Mouse (Mus musculus) forebrain, embryonic 15.5 days (tissue): ENCODE measurements around the gene Srprb. TPM values are rescaled to one million over a fixed set of nuclear protein-coding genes. Genes with fewer than 3 reads are reported as not detected.
"Not testable (repeated sequence)": the region's sequence is repeated elsewhere in the genome, so short reads cannot be mapped to it uniquely, and the experiment has no call there.

Source experiments
- ATAC-seq: fragments of 200-750 bp; cut with Nextera tagmentation; replicated peaks from 2 replicates; pipeline ENCODE4 v1.8.0; 2017; ENCODE audit warnings: mild to moderate bottlenecking, moderate TSS enrichment, moderate library complexity
- H3K27ac ChIP-seq: fragments of 300-500 bp; sonication (generic); replicated peaks from 2 replicates; pipeline ENCODE4 v1.5.1; 2015; ENCODE audit warnings: mild to moderate bottlenecking, inconsistent platforms
- H3K27me3 ChIP-seq: fragments of 300-500 bp; sonication (generic); 2 replicates; pipeline ENCODE4 v1.6.1; 2015; ENCODE audit warnings: inconsistent platforms
- H3K36me3 ChIP-seq: fragments of 300-500 bp; sonication (generic); 2 replicates; pipeline ENCODE4 v1.6.1; 2015; ENCODE audit warnings: mild to moderate bottlenecking, inconsistent platforms
- H3K4me1 ChIP-seq: fragments of 300-500 bp; sonication (generic); 2 replicates; pipeline ENCODE4 v1.6.1; 2015; ENCODE audit warnings: inconsistent platforms
- H3K4me2 ChIP-seq: fragments of 300-500 bp; sonication (generic); replicated peaks from 2 replicates; pipeline ENCODE4 v1.6.1; 2015; ENCODE audit warnings: mild to moderate bottlenecking, inconsistent platforms
- H3K4me3 ChIP-seq: fragments of 300-500 bp; sonication (generic); 2 replicates; pipeline ENCODE4 v1.5.1; 2015; ENCODE audit warnings: mild to moderate bottlenecking, inconsistent platforms
- H3K9ac ChIP-seq: fragments of 300-500 bp; sonication (generic); replicated peaks from 2 replicates; pipeline ENCODE4 v1.6.1; 2015; ENCODE audit warnings: mild to moderate bottlenecking, inconsistent platforms
- H3K9me3 ChIP-seq: fragments of 300-500 bp; sonication (generic); 2 replicates; pipeline ENCODE4 v1.6.1; 2016; ENCODE audit warnings: inconsistent platforms
- WGBS: fragments of 180-500 bp; shearing (Covaris S2); methylation state at CpG from one replicate; pipeline ENCODE4 v1.1.7; 2015; ENCODE audit warnings: mixed read lengths; 5-methylcytosine and 5-hydroxymethylcytosine counted together
- polyA plus RNA-seq: library from polyadenylated mRNA; unstranded; fragments of >200 nt; fragmentation: Nextera tagmentation; extraction: Ambion mirVana; gene quantifications from 2 replicates; pipeline ENCODE4 v1.2.1, GENCODE M21; 2015

Srprb gene
- polyA plus RNA-seq, 1 experiment from 2014 or later: 48.8 TPM

DNA sequence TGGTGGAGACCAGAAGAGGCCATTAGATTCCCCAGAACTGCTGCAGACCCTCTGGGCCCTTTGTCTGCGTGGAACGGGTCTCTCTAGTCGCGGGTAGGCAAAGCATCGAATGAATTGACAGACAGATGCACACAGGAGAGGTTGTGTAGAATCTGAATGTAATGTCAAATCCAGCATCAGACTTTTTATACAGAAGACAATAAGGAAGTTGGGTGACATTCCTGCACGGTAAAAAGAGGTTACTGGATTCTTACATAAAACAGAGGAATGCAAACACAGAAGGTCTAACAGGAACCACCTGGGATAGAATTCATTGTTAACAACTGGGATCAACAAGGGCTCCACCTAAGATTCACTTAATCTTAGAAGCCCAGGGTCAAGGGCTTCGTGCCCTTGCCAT lies 46.8 kb downstream of the Srprb start:
- 86% methylated on average over 7 of the region's 7 CpGs for WGBS
- not testable (repeated sequence) for H3K9ac ChIP-seq, H3K36me3 ChIP-seq, H3K4me1 ChIP-seq, H3K4me2 ChIP-seq, ATAC-seq, H3K27ac ChIP-seq, H3K4me3 ChIP-seq, H3K9me3 ChIP-seq, H3K27me3 ChIP-seq

DNA sequence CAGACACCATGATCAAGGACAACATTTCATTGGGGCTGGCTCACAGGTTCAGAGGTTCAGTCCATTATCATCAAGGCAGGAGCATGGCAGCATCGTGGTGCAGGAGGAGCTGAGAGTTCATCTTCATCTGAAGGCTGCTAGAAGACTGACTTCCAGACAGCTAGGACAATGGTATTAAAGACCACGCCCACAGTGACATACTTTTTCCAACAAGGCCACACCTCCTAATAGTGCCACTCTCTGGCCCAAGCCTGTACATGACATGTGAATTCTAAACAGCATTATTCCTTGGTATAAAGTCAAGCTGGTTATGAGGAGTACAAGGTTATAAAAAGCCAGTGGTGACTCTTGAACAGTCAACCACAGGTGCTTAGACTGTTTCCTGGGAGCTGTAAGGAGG lies 47.4 kb downstream of the Srprb start:
- H3K9ac ChIP-seq: no peak overlapping the region
- no peak for ATAC-seq
- H3K36me3 ChIP-seq: 0 out of 2 replicates have a peak, but pooled peaks cover 3% of the 10 kb centered on the region
- no peaks in the 10 kb centered on the region for H3K27me3 ChIP-seq
- H3K4me2 ChIP-seq: no peak overlapping the region
- no peak overlapping the region for H3K4me3 ChIP-seq
- no peaks in the 10 kb centered on the region for H3K9me3 ChIP-seq
- 89% methylated on average over 2 of the region's 2 CpGs for WGBS
- no peak overlapping the region for H3K27ac ChIP-seq
- H3K4me1 ChIP-seq: peaks cover 8% of the 10 kb centered on the region

DNA sequence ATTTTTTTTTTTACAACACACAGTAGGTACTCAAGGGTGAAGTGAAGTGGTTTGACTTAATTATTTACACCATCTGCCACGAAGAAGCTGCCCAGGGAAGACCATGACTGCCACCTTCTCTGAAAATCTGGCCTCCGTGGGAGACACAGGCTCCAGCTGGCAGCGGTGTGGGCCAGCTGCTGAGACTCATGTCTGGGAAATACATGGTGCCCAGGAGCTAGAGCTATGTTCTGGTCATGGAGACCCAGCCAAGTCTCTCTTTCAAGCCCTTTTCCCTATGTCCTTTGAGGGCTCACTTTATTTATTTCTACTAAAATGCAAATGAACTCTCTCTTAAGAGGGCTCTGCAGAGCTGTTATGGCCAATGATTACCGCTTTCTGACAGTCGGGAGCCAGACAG lies 48.7 kb downstream of the Srprb start:
- H3K27ac ChIP-seq: peak overlapping the region; percentile 41
- peak; percentile 55 for ATAC-seq
- 0 out of 2 replicates have a peak, but pooled peaks cover 3% of the 10 kb centered on the region for H3K36me3 ChIP-seq

GRCm38 (mm10) chr9:103149074-103149799 lies 52.7 kb downstream of the Srprb start:
- peaks cover 46% of the 10 kb centered on the region for H3K4me1 ChIP-seq
- H3K4me2 ChIP-seq: no peak overlapping the region
- no peak overlapping the region for H3K9ac ChIP-seq
- no peak overlapping the region for H3K4me3 ChIP-seq
- WGBS: 90% methylated on average over 12 of the region's 12 CpGs
- no peaks in the 10 kb centered on the region for H3K9me3 ChIP-seq
- no peak for ATAC-seq
- 0 out of 2 replicates have a peak, but pooled peaks cover 3% of the 10 kb centered on the region for H3K36me3 ChIP-seq
- no peaks in the 10 kb centered on the region for H3K27me3 ChIP-seq
- H3K27ac ChIP-seq: no peak overlapping the region

More for the DNA sequence above, 48.7 kb downstream of the Srprb start:
- H3K4me2 ChIP-seq: no peak overlapping the region
- H3K9ac ChIP-seq: no peak overlapping the region
- H3K27me3 ChIP-seq: no peaks in the 10 kb centered on the region
- no peak overlapping the region for H3K4me3 ChIP-seq
- no peaks in the 10 kb centered on the region for H3K9me3 ChIP-seq
- peaks cover 9% of the 10 kb centered on the region for H3K4me1 ChIP-seq
- WGBS: 56% methylated on average over 5 of the region's 5 CpGs

GRCm38 (mm10) chr9:103147103-103147502 lies 54.8 kb downstream of the Srprb start:
- no peaks in the 10 kb centered on the region for H3K9me3 ChIP-seq
- peaks cover 42% of the 10 kb centered on the region for H3K4me1 ChIP-seq
- 0 out of 2 replicates have a peak overlapping the region, but pooled peaks have one; percentile 12 for H3K4me3 ChIP-seq
- ATAC-seq: peak; percentile 45
- H3K36me3 ChIP-seq: peaks cover 7% of the 10 kb centered on the region; the same call in 1 of the 2 replicates
- peak overlapping the region; percentile 37 for H3K4me2 ChIP-seq
- peak overlapping the region; percentile 66 for H3K27ac ChIP-seq
- WGBS: 17% methylated on average over 13 of the region's 13 CpGs
- no peak overlapping the region for H3K9ac ChIP-seq
- H3K27me3 ChIP-seq: no peaks in the 10 kb centered on the region

- peaks cover 7% of the 10 kb centered on the region; the same call in 1 of the 2 replicates for H3K36me3 ChIP-seq
- no peaks in the 10 kb centered on the region for H3K9me3 ChIP-seq
- H3K27me3 ChIP-seq: no peaks in the 10 kb centered on the region
- ATAC-seq: peak; percentile 87
- peak overlapping the region; percentile 66 for H3K27ac ChIP-seq
- 0 out of 2 replicates have a peak overlapping the region, but pooled peaks have one; percentile 12 for H3K4me3 ChIP-seq
- peaks cover 42% of the 10 kb centered on the region for H3K4me1 ChIP-seq
- H3K4me2 ChIP-seq: peak overlapping the region; percentile 37
- H3K9ac ChIP-seq: no peak overlapping the region
- WGBS: 4% methylated on average over 9 of the region's 9 CpGs
Observed at GRCm38 (mm10) chr9:103146703-103147102, 55.2 kb downstream of the Srprb start.

GRCm38 (mm10) chr9:103146257-103146656 lies 55.7 kb downstream of the Srprb start:
- WGBS: 52% methylated on average over 10 of the region's 10 CpGs
- no peak overlapping the region for H3K4me3 ChIP-seq
- H3K27ac ChIP-seq: peak overlapping the region; percentile 66
- H3K9ac ChIP-seq: no peak overlapping the region
- peak overlapping the region; percentile 37 for H3K4me2 ChIP-seq
- peak; percentile 42 for ATAC-seq
- H3K4me1 ChIP-seq: peaks cover 42% of the 10 kb centered on the region
- H3K36me3 ChIP-seq: peaks cover 7% of the 10 kb centered on the region; the same call in 1 of the 2 replicates
- H3K9me3 ChIP-seq: no peaks in the 10 kb centered on the region
- H3K27me3 ChIP-seq: no peaks in the 10 kb centered on the region

DNA sequence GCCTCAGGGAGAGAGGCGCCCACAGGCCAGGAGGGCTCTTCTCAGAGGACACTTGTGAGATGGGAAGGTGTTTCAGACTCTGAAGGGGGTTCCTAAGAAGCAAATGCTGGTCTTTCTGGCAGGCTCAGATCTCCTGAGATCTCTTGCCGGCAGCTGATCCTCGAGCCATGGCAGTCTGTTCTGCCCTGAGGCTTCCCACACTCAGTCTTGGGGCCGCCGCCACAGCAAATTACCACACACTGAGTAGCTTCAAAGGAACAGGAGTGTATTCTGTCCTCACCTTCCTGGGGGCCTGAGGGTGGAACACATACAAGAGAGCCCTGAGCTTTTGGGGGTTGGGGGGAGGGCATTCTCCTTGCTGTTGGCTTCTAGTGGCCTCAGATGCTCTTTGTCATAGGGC lies 56.6 kb downstream of the Srprb start:
- H3K4me2 ChIP-seq: no peak overlapping the region
- no peaks in the 10 kb centered on the region for H3K9me3 ChIP-seq
- H3K27me3 ChIP-seq: no peaks in the 10 kb centered on the region
- 40% methylated on average over 5 of the region's 5 CpGs for WGBS
- ATAC-seq: no peak
- H3K9ac ChIP-seq: no peak overlapping the region
- peaks cover 5% of the 10 kb centered on the region; the same call in 1 of the 2 replicates for H3K36me3 ChIP-seq
- no peak overlapping the region for H3K4me3 ChIP-seq
- peaks cover 42% of the 10 kb centered on the region for H3K4me1 ChIP-seq
- peak overlapping the region; percentile 66 for H3K27ac ChIP-seq

DNA sequence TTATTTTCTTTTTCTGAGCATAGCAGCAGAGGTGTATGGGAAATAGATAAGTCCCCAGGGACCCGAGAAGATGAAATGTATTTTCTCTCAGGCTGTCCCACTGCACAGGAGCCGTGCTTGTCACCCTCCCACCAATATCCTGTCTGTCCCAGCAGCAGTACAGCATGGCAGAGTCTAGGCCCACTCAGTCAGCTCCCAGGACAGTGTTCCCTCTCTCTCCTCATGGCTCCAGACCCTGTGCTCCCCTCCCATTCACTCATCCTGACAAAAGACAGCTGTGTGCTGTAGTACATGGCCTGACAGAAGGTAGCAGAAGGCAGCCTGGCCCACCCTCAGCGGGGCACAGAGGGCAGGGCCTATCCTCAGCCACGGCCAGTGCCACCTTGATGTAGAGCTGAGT lies 58.1 kb downstream of the Srprb start:
- Histone ChIP-seq H3K27me3 (no peaks in the 10 kb centered on the region), H3K4me1 (peaks cover 42% of the 10 kb centered on the region), H3K9me3 (no peaks in the 10 kb centered on the region), H3K4me3 (no peak overlapping the region), H3K27ac (no peak overlapping the region), H3K9ac (no peak overlapping the region), H3K36me3 (peaks cover 5% of the 10 kb centered on the region; the same call in 1 of the 2 replicates), H3K4me2 (no peak overlapping the region)
- no peak for ATAC-seq
- WGBS: 70% methylated on average over 4 of the region's 4 CpGs

- H3K27me3 ChIP-seq: no peaks in the 10 kb centered on the region
- no peak overlapping the region for H3K4me3 ChIP-seq
- ATAC-seq: no peak
- H3K9me3 ChIP-seq: no peaks in the 10 kb centered on the region
- no peak overlapping the region for H3K9ac ChIP-seq
- 85% methylated on average over 7 of the region's 7 CpGs for WGBS
- no peak overlapping the region for H3K27ac ChIP-seq
- H3K36me3 ChIP-seq: peaks cover 5% of the 10 kb centered on the region; the same call in 1 of the 2 replicates
- H3K4me2 ChIP-seq: no peak overlapping the region
- peaks cover 24% of the 10 kb centered on the region for H3K4me1 ChIP-seq
Observed at GRCm38 (mm10) chr9:103141266-103141665, 60.7 kb downstream of the Srprb start.

GRCm38 (mm10) chr9:103140384-103140783 lies 61.6 kb downstream of the Srprb start:
- Histone ChIP-seq H3K9ac (no peak overlapping the region), H3K27me3 (no peaks in the 10 kb centered on the region), H3K4me1 (peaks cover 15% of the 10 kb centered on the region), H3K4me2 (no peak overlapping the region), H3K27ac (no peak overlapping the region), H3K36me3 (peaks cover 5% of the 10 kb centered on the region; the same call in 1 of the 2 replicates), H3K9me3 (no peaks in the 10 kb centered on the region), H3K4me3 (no peak overlapping the region)
- WGBS: 85% methylated on average over 6 of the region's 6 CpGs
- no peak for ATAC-seq

DNA sequence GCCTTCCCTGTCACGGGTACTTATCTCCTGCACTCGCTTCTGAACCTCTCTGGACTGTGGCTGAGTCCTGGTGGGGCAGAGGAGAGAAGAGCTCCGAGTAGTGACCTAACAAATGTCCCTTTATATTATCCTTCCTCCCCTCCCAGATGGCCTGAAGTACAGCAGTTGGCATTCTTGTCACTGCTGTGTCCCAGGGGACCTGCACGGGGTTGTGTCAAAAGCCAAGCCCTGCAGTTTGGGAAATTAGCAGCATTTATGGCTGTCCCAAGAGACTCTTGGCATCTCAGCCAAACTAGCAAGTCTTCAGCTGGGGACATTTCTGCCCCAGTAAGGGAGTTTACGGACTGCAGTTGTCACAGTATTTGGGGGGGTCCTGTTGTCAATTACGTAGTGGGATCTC lies 62.5 kb downstream of the Srprb start:
- no peak for ATAC-seq
- H3K27ac ChIP-seq: no peak overlapping the region
- H3K4me2 ChIP-seq: no peak overlapping the region
- no peak overlapping the region for H3K9ac ChIP-seq
- peaks cover 5% of the 10 kb centered on the region; the same call in 1 of the 2 replicates for H3K36me3 ChIP-seq
- no peaks in the 10 kb centered on the region for H3K9me3 ChIP-seq
- H3K27me3 ChIP-seq: no peaks in the 10 kb centered on the region
- H3K4me3 ChIP-seq: no peak overlapping the region
- H3K4me1 ChIP-seq: peaks cover 13% of the 10 kb centered on the region
- 82% methylated on average over 6 of the region's 6 CpGs for WGBS
